ENCODE assay signal across 21 mouse cellular contexts in genomic region chr9:49487657-49487943, GRCm38 (mm10).
"Had no signal": no experiment of that assay in that cellular context is flagged by ENCODE, and none has a peak within 500 bp of the region (broad histone marks: within the 10 kb centered on the region; RNA-seq: fewer than 3 reads in every experiment).

No protein-coding gene starts in this region.

- H3K9ac ChIP-seq: liver, embryonic 14.5 days; lung, embryonic 15.5 days; midbrain, embryonic 13.5 days; midbrain, embryonic 15.5 days; neural tube, embryonic 13.5 days; neural tube, embryonic 15.5 days had no signal

- H3K9me3 ChIP-seq: lung, embryonic 15.5 days; megakaryocyte, embryonic 14.5 days; midbrain, embryonic 13.5 days; midbrain, embryonic 15.5 days; neural tube, embryonic 13.5 days; neural tube, embryonic 15.5 days had no signal

- H3K4me2 ChIP-seq: lung, embryonic 15.5 days; midbrain, embryonic 11.5 days; midbrain, embryonic 13.5 days; midbrain, embryonic 15.5 days; neural tube, embryonic 13.5 days; neural tube, embryonic 15.5 days had no signal

- H3K4me3 ChIP-seq: lung, embryonic 15.5 days; megakaryocyte, embryonic 14.5 days; midbrain, embryonic 13.5 days; midbrain, embryonic 15.5 days; neural tube, embryonic 13.5 days; neural tube, embryonic 15.5 days had no signal

- H3K36me3 ChIP-seq: lung, embryonic 15.5 days; midbrain, embryonic 13.5 days; midbrain, embryonic 15.5 days; neural tube, embryonic 13.5 days; neural tube, embryonic 15.5 days had no signal

- H3K27me3 ChIP-seq: lung, embryonic 15.5 days; midbrain, embryonic 15.5 days had no signal

- ATAC-seq: lung, postnatal 0 days; midbrain, embryonic 13.5 days; midbrain, embryonic 15.5 days had no signal

- DNase-seq: lung, adult 2 months; lung, postnatal 14 days; lung, postnatal 36 days; retina, postnatal 1 day; right cerebral cortex, adult 18-20 months; right cerebral cortex, postnatal 25 days; right cerebral cortex, postnatal 4 days; spleen, adult 18-20 months; thymus, adult 18-20 months; thymus, postnatal 14 days; thymus, postnatal 36 days had no signal

- H3K27ac ChIP-seq: liver, embryonic 14.5 days; lung, embryonic 15.5 days; macrophage; midbrain, embryonic 13.5 days; midbrain, embryonic 15.5 days; neural tube, embryonic 13.5 days; neural tube, embryonic 15.5 days had no signal
